Mouse (Mus musculus): ENCODE results near the gene Prkca. TPM values are rescaled to one million over a fixed set of nuclear protein-coding genes. Genes with fewer than 3 reads are reported as not detected.

Prkca gene
- polyA plus RNA-seq, 2 experiments: 2.5 to 3.8 TPM

DNA sequence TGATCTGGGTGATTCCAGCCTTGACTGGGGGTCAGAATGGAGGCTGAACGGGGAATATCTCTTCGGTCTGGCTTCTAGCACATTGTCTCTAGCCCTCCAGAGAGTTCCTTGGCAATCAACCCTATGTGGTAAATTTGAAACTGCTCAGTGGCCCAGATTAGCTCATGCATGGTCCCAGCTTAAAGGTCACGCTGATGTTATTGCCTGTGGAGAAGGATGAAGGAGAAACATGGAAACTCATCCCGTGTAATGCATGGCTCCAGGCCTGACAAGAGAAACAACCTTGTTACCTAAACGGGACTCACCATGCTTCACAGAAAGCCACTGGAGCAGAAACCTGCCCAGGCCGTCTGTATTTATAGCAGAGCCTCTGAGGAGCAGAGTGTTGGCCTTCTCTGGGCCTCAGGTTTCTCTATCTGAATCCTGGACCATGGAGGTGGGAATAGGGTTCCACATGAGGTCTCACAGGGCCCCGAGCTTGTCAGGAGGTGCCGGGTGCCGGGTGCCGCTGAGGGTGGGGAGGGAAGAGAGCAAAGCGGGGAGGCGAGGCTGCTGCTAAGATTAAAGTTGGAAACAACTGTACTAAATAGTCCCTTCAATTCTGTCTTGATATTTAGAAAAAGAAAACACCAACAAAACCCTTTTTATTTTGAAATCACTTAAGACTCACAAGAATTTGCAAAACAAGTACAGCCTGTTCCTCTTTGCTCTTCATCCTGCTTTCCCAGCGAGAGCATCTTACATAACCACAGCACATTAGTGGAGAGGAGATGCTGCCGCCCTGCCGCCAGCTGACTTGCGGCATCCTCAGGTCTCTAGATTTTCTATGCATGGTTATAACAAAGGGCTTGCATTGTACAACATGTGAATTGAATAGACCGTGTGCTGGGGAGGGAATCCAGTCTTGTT lies 281.9 kb downstream of the Prkca start:
- Histone ChIP-seq H3K9ac (replicated peaks) (no peak overlapping the region), H3K27me3 (ENCODE audit: control insufficient read depth, insufficient read depth, low read length) (no peaks in the 10 kb centered on the region), H3K4me1 (replicated peaks; ENCODE audit: control insufficient read depth in 2 of 2, insufficient read depth in 2 of 2, low read length in 1 of 2) (no peaks in the 10 kb centered on the region), H3K36me3 (replicated peaks; ENCODE audit: control insufficient read depth, insufficient read depth, low read depth) (no peaks in the 10 kb centered on the region), H3K4me3 (ENCODE audit: insufficient read depth in 1 of 2, low read depth in 2 of 2, low read length in 2 of 2) (no peak overlapping the region), H3K9me3 (ENCODE audit: control insufficient read depth, low read length) (no peaks in the 10 kb centered on the region), H3K4me2 (ENCODE audit: low read depth) (no peak overlapping the region), H3K27ac (no peak overlapping the region)
- DNase-seq (ENCODE audit: low read depth in 3 of 3, low spot score in 3 of 3) (no peak), ATAC-seq (ENCODE audit: insufficient read depth) (no peak)
- WGBS (ENCODE audit: insufficient replicate concordance): 72% methylated on average over 17 of the region's 17 CpGs
- no peak for TF ChIP-seq CTCF (IDR thresholded peaks at IDR 0.05; ENCODE audit: low read depth)
- no peak for TF ChIP-seq EP300 (IDR thresholded peaks at IDR 0.05; ENCODE audit: low read depth)

DNA sequence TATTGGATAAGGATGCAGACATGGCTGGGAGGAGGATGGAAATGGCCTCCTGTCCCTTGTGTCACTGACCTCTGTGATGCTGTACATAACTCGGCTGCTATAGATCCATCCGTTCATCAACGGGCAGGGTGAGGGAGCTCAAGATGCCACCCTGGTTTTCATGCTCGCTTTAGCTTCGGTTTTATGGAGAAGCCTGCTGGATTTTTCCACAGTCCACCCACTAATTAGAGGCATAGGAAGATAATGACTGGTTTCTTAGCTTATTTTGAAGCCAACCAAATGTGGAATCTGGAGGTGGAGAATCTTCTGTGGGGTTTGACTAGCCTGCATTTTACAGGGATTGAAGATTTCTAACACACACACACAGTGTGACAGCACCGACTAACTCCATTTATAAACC lies 286.6 kb downstream of the Prkca start:
- no peaks in the 10 kb centered on the region for H3K4me1 ChIP-seq (replicated peaks; ENCODE audit: control insufficient read depth in 2 of 2, insufficient read depth in 2 of 2, low read length in 1 of 2)
- 64% methylated on average over 6 of the region's 6 CpGs for WGBS (ENCODE audit: insufficient replicate concordance)
- ATAC-seq (ENCODE audit: insufficient read depth) (no peak), DNase-seq (ENCODE audit: low read depth in 3 of 3, low spot score in 3 of 3) (no peak)
- H3K9me3 ChIP-seq (ENCODE audit: control insufficient read depth, low read length): no peaks in the 10 kb centered on the region
- no peak overlapping the region for H3K4me3 ChIP-seq (ENCODE audit: insufficient read depth in 1 of 2, low read depth in 2 of 2, low read length in 2 of 2)
- H3K27ac ChIP-seq: no peak overlapping the region
- no peak overlapping the region for H3K4me2 ChIP-seq (ENCODE audit: low read depth)
- TF ChIP-seq CTCF (IDR thresholded peaks at IDR 0.05; ENCODE audit: low read depth) (no peak), EP300 (IDR thresholded peaks at IDR 0.05; ENCODE audit: low read depth) (no peak)
- H3K27me3 ChIP-seq (ENCODE audit: control insufficient read depth, insufficient read depth, low read length): no peaks in the 10 kb centered on the region
- no peaks in the 10 kb centered on the region for H3K36me3 ChIP-seq (replicated peaks; ENCODE audit: control insufficient read depth, insufficient read depth, low read depth)
- H3K9ac ChIP-seq (replicated peaks): no peak overlapping the region

DNA sequence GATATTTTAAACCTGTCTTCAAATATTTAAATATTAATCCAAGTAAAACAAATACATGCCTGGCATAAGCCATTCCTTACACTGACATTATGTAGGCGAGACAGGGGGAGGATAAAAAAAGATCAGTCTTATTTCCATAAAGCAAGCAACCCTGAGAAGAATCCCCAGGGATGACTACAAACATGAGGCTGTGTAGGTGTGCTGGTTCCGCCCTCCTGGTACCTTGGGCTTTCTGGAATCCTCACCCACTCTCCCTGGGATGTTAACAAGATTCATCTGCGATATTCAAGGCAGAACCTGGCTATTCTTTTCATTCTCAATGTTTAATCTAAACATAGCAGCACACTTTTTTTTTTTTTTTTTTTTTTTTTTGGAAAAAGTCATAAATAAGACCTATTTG lies 289.1 kb downstream of the Prkca start:
- 58% methylated on average over 3 of the region's 3 CpGs for WGBS (ENCODE audit: insufficient replicate concordance)
- DNase-seq (ENCODE audit: low read depth in 3 of 3, low spot score in 3 of 3): no peak
- Histone ChIP-seq H3K4me2 (ENCODE audit: low read depth) (no peak overlapping the region), H3K4me3 (ENCODE audit: insufficient read depth in 1 of 2, low read depth in 2 of 2, low read length in 2 of 2) (no peak overlapping the region), H3K36me3 (replicated peaks; ENCODE audit: control insufficient read depth, insufficient read depth, low read depth) (no peaks in the 10 kb centered on the region), H3K27me3 (ENCODE audit: control insufficient read depth, insufficient read depth, low read length) (no peaks in the 10 kb centered on the region), H3K9me3 (ENCODE audit: control insufficient read depth, low read length) (no peaks in the 10 kb centered on the region), H3K27ac (no peak overlapping the region), H3K9ac (replicated peaks) (no peak overlapping the region), H3K4me1 (replicated peaks; ENCODE audit: control insufficient read depth in 2 of 2, insufficient read depth in 2 of 2, low read length in 1 of 2) (no peaks in the 10 kb centered on the region)
- ATAC-seq (ENCODE audit: insufficient read depth): no peak
- TF ChIP-seq CTCF (IDR thresholded peaks at IDR 0.05; ENCODE audit: low read depth) (no peak), EP300 (IDR thresholded peaks at IDR 0.05; ENCODE audit: low read depth) (no peak)

DNA sequence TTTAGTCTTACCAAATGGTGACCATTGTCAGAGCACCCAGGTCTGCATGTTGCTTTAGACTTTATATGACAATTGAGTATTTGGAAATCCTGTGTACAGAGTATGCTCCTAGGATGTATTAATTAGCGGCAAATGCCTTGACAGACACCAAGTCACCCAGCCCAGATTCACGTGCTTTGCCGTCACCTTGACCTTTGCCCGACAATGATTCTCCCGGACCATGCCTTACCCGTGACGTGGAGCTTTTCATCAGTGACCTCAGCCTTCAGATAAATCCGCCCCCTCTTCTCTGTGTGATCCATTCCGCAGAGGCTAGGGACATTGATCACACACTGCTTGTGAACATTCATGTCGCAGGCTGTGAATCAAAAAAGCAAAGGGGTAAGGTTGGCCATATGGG lies 290.0 kb downstream of the Prkca start:
- H3K9ac ChIP-seq (replicated peaks): no peak overlapping the region
- H3K9me3 ChIP-seq (ENCODE audit: control insufficient read depth, low read length): no peaks in the 10 kb centered on the region
- H3K4me2 ChIP-seq (ENCODE audit: low read depth): no peak overlapping the region
- no peak overlapping the region for H3K27ac ChIP-seq
- no peak for ATAC-seq (ENCODE audit: insufficient read depth)
- no peaks in the 10 kb centered on the region for H3K36me3 ChIP-seq (replicated peaks; ENCODE audit: control insufficient read depth, insufficient read depth, low read depth)
- DNase-seq (ENCODE audit: low read depth in 3 of 3, low spot score in 3 of 3): no peak
- TF ChIP-seq CTCF (IDR thresholded peaks at IDR 0.05; ENCODE audit: low read depth): no peak
- TF ChIP-seq EP300 (IDR thresholded peaks at IDR 0.05; ENCODE audit: low read depth): no peak
- 74% methylated on average over 10 of the region's 10 CpGs for WGBS (ENCODE audit: insufficient replicate concordance)
- H3K4me1 ChIP-seq (replicated peaks; ENCODE audit: control insufficient read depth in 2 of 2, insufficient read depth in 2 of 2, low read length in 1 of 2): no peaks in the 10 kb centered on the region
- no peaks in the 10 kb centered on the region for H3K27me3 ChIP-seq (ENCODE audit: control insufficient read depth, insufficient read depth, low read length)
- H3K4me3 ChIP-seq (ENCODE audit: insufficient read depth in 1 of 2, low read depth in 2 of 2, low read length in 2 of 2): no peak overlapping the region

DNA sequence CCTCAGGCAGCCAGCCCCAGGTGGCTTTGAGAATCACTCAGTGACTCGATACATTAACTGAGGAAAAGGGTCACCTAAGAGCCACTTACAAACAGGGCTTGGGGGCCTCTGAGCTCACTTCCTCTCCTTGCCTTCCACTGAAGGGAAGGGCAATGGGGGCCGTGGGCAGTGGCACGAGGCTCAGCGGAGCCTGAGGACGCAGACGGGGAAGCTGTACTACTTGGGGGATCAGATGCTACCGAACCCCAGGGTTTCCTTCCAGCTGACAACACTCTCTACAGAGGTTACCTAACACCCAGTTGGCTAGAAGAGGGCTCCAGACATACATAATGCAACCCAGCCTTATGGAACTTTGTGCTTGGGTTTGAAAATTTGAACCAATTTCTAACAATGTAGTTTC lies 302.1 kb downstream of the Prkca start:
- ATAC-seq (ENCODE audit: insufficient read depth) (no peak), DNase-seq (ENCODE audit: low read depth in 3 of 3, low spot score in 3 of 3) (no peak)
- no peak overlapping the region for H3K4me2 ChIP-seq (ENCODE audit: low read depth)
- H3K36me3 ChIP-seq (replicated peaks; ENCODE audit: control insufficient read depth, insufficient read depth, low read depth): no peaks in the 10 kb centered on the region
- H3K27ac ChIP-seq: no peak overlapping the region
- no peaks in the 10 kb centered on the region for H3K9me3 ChIP-seq (ENCODE audit: control insufficient read depth, low read length)
- no peak overlapping the region for H3K9ac ChIP-seq (replicated peaks)
- no peaks in the 10 kb centered on the region for H3K4me1 ChIP-seq (replicated peaks; ENCODE audit: control insufficient read depth in 2 of 2, insufficient read depth in 2 of 2, low read length in 1 of 2)
- no peaks in the 10 kb centered on the region for H3K27me3 ChIP-seq (ENCODE audit: control insufficient read depth, insufficient read depth, low read length)
- TF ChIP-seq CTCF (IDR thresholded peaks at IDR 0.05; ENCODE audit: low read depth) (no peak), EP300 (IDR thresholded peaks at IDR 0.05; ENCODE audit: low read depth) (no peak)
- WGBS (ENCODE audit: insufficient replicate concordance): 50% methylated on average over 7 of the region's 7 CpGs
- H3K4me3 ChIP-seq (ENCODE audit: insufficient read depth in 1 of 2, low read depth in 2 of 2, low read length in 2 of 2): no peak overlapping the region
